Mouse (Mus musculus) cortical plate, adult 2 months (tissue): ENCODE data around the gene Prkcd.

Source experiments
- CTCF ChIP-seq: fragments of 200-500 bp; IDR thresholded peaks from 2 replicates; pipeline ENCODE4 v1.5.1; 2011; ENCODE audit warnings: mild to moderate bottlenecking, control low read depth, low read length; ENCODE audit not compliant: insufficient read depth; ENCODE audit errors: extremely low read depth
- POLR2A ChIP-seq: fragments of 200-500 bp; IDR thresholded peaks from 2 replicates; pipeline ENCODE4 v1.6.1; 2011; ENCODE audit warnings: mild to moderate bottlenecking, low read length, control low read depth; ENCODE audit not compliant: insufficient read depth; ENCODE audit errors: extremely low read depth

DNA sequence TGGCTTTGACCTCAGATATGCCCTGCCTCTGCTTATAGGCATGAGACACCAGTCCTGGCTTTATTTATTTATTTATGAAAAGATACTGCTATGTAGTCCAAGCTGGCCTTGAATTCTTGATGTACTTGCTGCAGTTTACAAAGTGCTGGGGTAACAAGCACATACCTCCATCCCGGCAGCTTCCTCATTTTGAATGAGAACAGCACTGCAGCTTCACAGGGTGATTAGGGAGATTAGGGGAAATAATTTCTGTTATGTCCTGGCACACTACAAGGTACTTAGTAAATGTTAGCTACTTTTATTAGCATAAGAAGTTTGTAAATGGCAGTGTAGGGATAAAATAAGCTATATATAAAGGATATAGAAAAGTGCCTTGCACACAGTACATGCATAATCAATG lies 29.5 kb upstream of the Prkcd start:
- TF ChIP-seq POLR2A (no peak), CTCF (no peak)
